Mouse (Mus musculus): ENCODE measurements around the gene Pus10. TPM values are rescaled to one million over a fixed set of nuclear protein-coding genes. Genes with fewer than 3 reads are reported as not detected.
A peak's percentile ranks its signal among the peaks of the same experiment; 100 is the strongest.

Gene Pus10
- polyA plus RNA-seq, 1 experiment from 2014 or later = 11.9 TPM

DNA sequence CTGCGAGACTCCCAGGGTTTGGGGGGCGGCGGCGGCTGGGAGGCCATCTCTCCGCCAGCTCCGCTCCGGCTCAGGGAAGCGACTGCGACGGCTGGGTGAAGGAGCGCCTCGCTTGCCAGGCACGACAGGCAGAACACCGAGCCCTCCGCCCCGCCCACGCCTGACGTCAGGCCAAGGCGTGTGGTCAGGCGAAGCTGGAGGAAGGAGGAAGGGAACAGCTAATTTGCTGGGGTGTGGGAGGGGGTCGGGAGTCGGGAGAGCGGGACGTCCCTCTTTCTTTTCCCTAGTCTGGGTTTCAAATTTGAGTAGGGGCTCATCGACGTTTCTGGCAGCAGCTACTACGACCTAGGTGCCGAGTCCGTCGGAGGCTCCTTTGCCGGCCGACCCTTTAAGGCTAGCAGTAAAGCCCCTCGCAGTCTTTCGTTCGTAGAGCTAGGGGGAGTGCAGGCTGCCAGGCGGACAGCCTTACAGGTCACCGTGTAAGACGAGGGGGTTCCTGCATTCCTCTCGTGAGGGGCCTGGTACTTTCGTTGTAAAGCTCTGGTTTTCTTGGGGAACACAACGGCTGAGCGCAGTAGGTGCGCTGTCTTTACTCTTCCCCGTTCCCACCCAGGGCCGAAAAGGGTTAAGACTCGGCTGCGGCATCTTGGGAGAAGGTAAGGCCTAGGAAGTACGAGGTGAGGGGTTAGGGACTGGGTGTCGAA is 476 bp downstream of the Pus10 start, which contains the start of gene Pex13:
Pex13 (minus strand) TSS at position 162 of the 704 bp plus-strand sequence.
- WGBS (ENCODE audit: insufficient replicate concordance) = under 1% methylated on average over 49 of the region's 49 CpGs
- Histone ChIP-seq H3K4me3 (replicated peaks) (peak within 1 kb of the TSS; percentile 95), H3K27me3 (no peaks in the 10 kb centered on the region), H3K27ac (replicated peaks) (peak within 1 kb of the TSS; percentile 90), H3K36me3 (replicated peaks) (no peaks in the 10 kb centered on the region), H3K4me1 (replicated peaks) (peaks cover 13% of the 10 kb centered on the region), H3K9ac (peak within 1 kb of the TSS; percentile 95), H3K9me3 (replicated peaks) (no peaks in the 10 kb centered on the region), H3K4me2 (peak within 1 kb of the TSS; percentile 86)
- peak; percentile 95 for ATAC-seq (ENCODE audit: insufficient read depth)

DNA sequence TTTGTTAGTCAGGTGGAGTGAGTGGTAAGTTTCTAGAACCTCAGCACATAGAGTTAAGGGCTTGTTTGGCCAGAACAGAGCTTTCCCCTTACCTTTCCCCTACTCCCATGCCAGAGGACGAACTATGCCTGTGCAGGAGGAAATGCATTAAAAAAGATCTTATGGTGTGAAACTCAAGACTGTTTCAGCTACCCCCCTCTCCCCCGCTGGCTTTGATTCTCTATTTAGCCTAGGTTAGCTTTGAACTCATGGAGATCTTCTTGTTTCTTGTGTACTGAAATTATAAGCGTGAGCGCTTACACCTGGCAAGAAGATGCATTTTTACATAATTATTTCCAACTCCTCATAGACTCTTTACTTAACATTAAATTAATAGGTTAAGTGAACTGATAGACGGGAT is 1.1 kb downstream of the Pus10 start:
- Histone ChIP-seq H3K9me3 (replicated peaks) (no peaks in the 10 kb centered on the region), H3K4me3 (replicated peaks) (peak overlapping the region; percentile 95), H3K4me1 (replicated peaks) (peaks cover 13% of the 10 kb centered on the region), H3K36me3 (replicated peaks) (no peaks in the 10 kb centered on the region), H3K27me3 (no peaks in the 10 kb centered on the region), H3K4me2 (peak overlapping the region; percentile 86), H3K9ac (peak overlapping the region; percentile 95), H3K27ac (replicated peaks) (peak overlapping the region; percentile 90)
- WGBS (ENCODE audit: insufficient replicate concordance) = 6% methylated on average over 5 of the region's 5 CpGs
- no peak for ATAC-seq (ENCODE audit: insufficient read depth)

DNA sequence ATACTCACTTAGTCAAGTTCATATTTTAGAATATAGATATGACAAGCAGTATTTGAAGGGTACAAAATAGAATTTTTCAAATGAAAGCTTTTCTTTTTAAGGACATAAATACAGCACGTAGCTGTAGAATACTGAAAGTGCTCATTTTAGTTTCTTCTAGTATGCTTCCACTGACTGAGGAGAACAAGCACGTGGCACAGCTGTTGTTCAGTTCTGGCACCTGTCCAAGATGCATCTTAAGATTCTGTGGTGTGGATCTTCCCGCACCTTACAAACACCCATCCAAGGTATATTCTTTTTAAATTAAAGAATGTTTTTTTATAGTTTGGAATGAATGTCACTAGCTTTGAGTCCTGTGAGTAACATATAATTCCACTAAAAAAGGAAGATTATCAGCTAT is 1.7 kb downstream of the Pus10 start:
- peak overlapping the region; percentile 95; the same call in 1 of the 2 replicates for H3K9ac ChIP-seq
- H3K36me3 ChIP-seq (replicated peaks) = no peaks in the 10 kb centered on the region
- peak overlapping the region; percentile 95 for H3K4me3 ChIP-seq (replicated peaks)
- WGBS (ENCODE audit: insufficient replicate concordance) = 24% methylated on average over 3 of the region's 3 CpGs
- H3K4me2 ChIP-seq = peak overlapping the region; percentile 86
- H3K9me3 ChIP-seq (replicated peaks) = no peaks in the 10 kb centered on the region
- H3K4me1 ChIP-seq (replicated peaks) = peaks cover 13% of the 10 kb centered on the region
- H3K27me3 ChIP-seq = no peaks in the 10 kb centered on the region
- H3K27ac ChIP-seq (replicated peaks) = no peak overlapping the region
- ATAC-seq (ENCODE audit: insufficient read depth) = no peak

- ATAC-seq (ENCODE audit: insufficient read depth) = no peak
- WGBS (ENCODE audit: insufficient replicate concordance) = 75% methylated on average over 4 of the region's 4 CpGs
Measured at GRCm38 (mm10) chr11:23672256-23672749, 6.8 kb downstream of the Pus10 start.

GRCm38 (mm10) chr11:23676100-23676499 is 10.6 kb downstream of the Pus10 start:
- Histone ChIP-seq H3K27me3 (no peaks in the 10 kb centered on the region), H3K9me3 (replicated peaks) (no peaks in the 10 kb centered on the region), H3K4me2 (no peak overlapping the region), H3K4me3 (replicated peaks) (no peak overlapping the region), H3K27ac (replicated peaks) (no peak overlapping the region), H3K4me1 (replicated peaks) (no peaks in the 10 kb centered on the region), H3K9ac (no peak overlapping the region), H3K36me3 (replicated peaks) (peaks cover 36% of the 10 kb centered on the region)
- ATAC-seq (ENCODE audit: insufficient read depth) = no peak
- 79% methylated on average over 5 of the region's 5 CpGs for WGBS (ENCODE audit: insufficient replicate concordance)

More at GRCm38 (mm10) chr11:23672256-23672749, 6.8 kb downstream of the Pus10 start:
- Histone ChIP-seq H3K36me3 (replicated peaks) (peaks cover 21% of the 10 kb centered on the region), H3K9me3 (replicated peaks) (no peaks in the 10 kb centered on the region), H3K27me3 (no peaks in the 10 kb centered on the region), H3K4me2 (no peak overlapping the region), H3K4me1 (replicated peaks) (no peaks in the 10 kb centered on the region), H3K4me3 (replicated peaks) (no peak overlapping the region), H3K27ac (replicated peaks) (no peak overlapping the region), H3K9ac (no peak overlapping the region)

DNA sequence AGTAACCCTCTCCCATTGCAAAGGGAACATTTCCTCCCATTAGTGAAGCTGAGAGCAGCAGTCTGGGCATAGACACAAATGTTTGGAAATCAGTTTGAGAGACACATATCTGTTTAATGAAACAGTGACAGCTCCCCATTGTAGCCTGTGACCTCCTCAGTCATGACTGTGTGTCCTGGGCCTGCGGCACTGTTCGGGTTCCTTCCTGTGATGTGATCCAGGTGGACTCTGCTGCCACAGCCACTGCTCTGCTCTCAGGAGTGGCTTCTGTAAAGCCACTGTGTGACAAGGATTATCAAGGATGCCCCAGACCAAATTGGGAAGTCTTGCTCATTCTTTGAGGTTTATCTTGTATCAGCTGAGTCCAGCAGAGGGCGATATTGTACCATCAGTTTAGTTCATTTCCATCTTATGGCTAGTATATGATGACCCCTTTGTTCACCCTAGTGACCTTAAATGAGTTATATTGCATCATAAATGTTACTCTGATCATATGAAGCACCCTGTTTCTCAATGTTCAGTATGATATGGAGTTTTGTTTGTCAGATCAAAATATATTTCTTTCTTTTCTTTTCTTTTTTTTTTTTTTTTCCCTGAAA is 13.7 kb downstream of the Pus10 start:
- Histone ChIP-seq H3K27ac (replicated peaks) (no peak overlapping the region), H3K4me2 (no peak overlapping the region), H3K4me1 (replicated peaks) (no peaks in the 10 kb centered on the region), H3K9ac (no peak overlapping the region), H3K36me3 (replicated peaks) (peaks cover 50% of the 10 kb centered on the region), H3K9me3 (replicated peaks) (no peaks in the 10 kb centered on the region), H3K4me3 (replicated peaks) (no peak overlapping the region), H3K27me3 (no peaks in the 10 kb centered on the region)
- no peak; the same call in 1 of the 2 replicates for ATAC-seq (ENCODE audit: insufficient read depth)
- 49% methylated on average over 3 of the region's 3 CpGs for WGBS (ENCODE audit: insufficient replicate concordance)

- WGBS (ENCODE audit: insufficient replicate concordance) = 84% methylated on average over 6 of the region's 6 CpGs
- no peak for ATAC-seq (ENCODE audit: insufficient read depth)
- Histone ChIP-seq H3K4me2 (no peak overlapping the region), H3K4me1 (replicated peaks) (no peaks in the 10 kb centered on the region), H3K27ac (replicated peaks) (no peak overlapping the region), H3K27me3 (no peaks in the 10 kb centered on the region), H3K9me3 (replicated peaks) (no peaks in the 10 kb centered on the region), H3K36me3 (replicated peaks) (peaks cover 48% of the 10 kb centered on the region), H3K4me3 (replicated peaks) (no peak overlapping the region), H3K9ac (no peak overlapping the region)
Measured at GRCm38 (mm10) chr11:23680435-23680950, 15.0 kb downstream of the Pus10 start.

DNA sequence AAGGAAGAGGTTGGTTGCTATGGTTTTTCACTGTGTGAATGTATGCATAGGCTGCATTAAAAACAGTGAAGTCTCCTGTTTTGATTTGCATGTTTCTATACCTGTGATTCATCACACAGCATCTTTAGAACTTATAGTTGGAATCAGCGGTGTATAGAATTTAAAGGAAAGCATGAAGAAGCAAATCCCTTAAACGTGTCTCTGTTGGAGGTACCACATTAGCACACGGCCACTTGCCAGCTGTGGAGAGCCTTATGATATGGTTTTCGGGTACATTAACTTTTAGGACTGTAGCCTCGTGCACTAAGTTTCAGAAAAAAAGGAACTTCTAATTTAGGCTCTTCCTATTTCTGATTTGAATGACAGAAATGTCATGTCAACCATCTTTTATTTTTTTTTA is 17.1 kb downstream of the Pus10 start:
- no peak for ATAC-seq (ENCODE audit: insufficient read depth)

DNA sequence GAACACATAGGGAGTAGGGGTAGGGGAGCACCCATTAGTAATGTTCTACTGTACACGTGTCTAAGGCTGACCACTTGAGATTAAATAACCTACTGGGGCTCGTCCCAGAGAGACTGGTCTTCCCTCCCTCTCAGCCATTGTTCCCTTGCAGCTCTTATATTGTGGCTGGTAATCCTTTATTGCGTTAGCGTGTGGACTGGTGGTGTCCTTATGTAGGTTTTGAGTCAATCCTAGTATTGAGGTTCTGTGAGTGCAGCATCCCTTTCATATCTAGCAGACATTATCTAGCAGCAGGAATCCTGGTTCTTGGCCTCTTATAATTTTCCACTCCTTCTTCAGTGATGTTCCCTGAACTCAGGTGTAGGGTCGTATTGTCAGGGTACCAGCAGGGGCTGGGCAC is 21.2 kb downstream of the Pus10 start:
- H3K36me3 ChIP-seq (replicated peaks) = peaks cover 22% of the 10 kb centered on the region
- H3K4me3 ChIP-seq (replicated peaks) = no peak overlapping the region
- 75% methylated on average over 5 of the region's 5 CpGs for WGBS (ENCODE audit: insufficient replicate concordance)
- H3K4me1 ChIP-seq (replicated peaks) = no peaks in the 10 kb centered on the region
- no peak for ATAC-seq (ENCODE audit: insufficient read depth)
- H3K27ac ChIP-seq (replicated peaks) = no peak overlapping the region
- H3K27me3 ChIP-seq = no peaks in the 10 kb centered on the region
- no peak overlapping the region for H3K9ac ChIP-seq
- no peak overlapping the region for H3K4me2 ChIP-seq
- no peaks in the 10 kb centered on the region for H3K9me3 ChIP-seq (replicated peaks)

More for the DNA sequence above, 17.1 kb downstream of the Pus10 start:
- Histone ChIP-seq H3K4me1 (replicated peaks) (no peaks in the 10 kb centered on the region), H3K4me2 (no peak overlapping the region), H3K4me3 (replicated peaks) (no peak overlapping the region), H3K27ac (replicated peaks) (no peak overlapping the region), H3K36me3 (replicated peaks) (peaks cover 36% of the 10 kb centered on the region), H3K9me3 (replicated peaks) (no peaks in the 10 kb centered on the region), H3K27me3 (no peaks in the 10 kb centered on the region), H3K9ac (no peak overlapping the region)
- WGBS (ENCODE audit: insufficient replicate concordance) = 61% methylated on average over 5 of the region's 5 CpGs

GRCm38 (mm10) chr11:23688060-23688459 is 22.6 kb downstream of the Pus10 start:
- 86% methylated on average over 1 of the region's 1 CpGs for WGBS (ENCODE audit: insufficient replicate concordance)
- H3K27ac ChIP-seq (replicated peaks) = no peak overlapping the region
- H3K4me2 ChIP-seq = no peak overlapping the region
- H3K9ac ChIP-seq = no peak overlapping the region
- no peak for ATAC-seq (ENCODE audit: insufficient read depth)
- no peaks in the 10 kb centered on the region for H3K9me3 ChIP-seq (replicated peaks)
- H3K27me3 ChIP-seq = no peaks in the 10 kb centered on the region
- 0 out of 2 replicates have a peak, but pooled peaks cover under 1% of the 10 kb centered on the region for H3K4me1 ChIP-seq (replicated peaks)
- H3K36me3 ChIP-seq (replicated peaks) = peaks cover 13% of the 10 kb centered on the region
- no peak overlapping the region for H3K4me3 ChIP-seq (replicated peaks)

DNA sequence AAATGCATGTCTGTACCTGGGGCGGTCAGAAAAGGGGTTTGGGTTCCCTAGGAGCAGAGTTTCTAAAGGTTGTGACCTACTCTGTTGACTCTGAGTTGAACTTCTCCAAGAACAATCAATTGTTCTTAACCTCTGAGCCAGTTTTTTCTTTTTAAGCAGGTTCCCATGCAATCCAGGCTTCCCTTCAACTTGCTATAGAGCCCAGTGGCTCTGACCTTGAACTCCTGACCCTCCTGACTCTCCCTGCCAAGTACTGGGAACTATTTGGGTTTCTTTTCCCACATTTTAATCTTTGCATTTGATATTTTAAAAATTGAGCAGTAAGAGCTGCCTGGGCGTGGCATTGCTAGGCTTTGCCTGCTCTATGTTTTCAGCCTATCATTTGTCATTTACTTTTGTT is 27.8 kb downstream of the Pus10 start:
- WGBS (ENCODE audit: insufficient replicate concordance) = 62% methylated on average over 2 of the region's 2 CpGs
- peaks cover 4% of the 10 kb centered on the region; the same call in 1 of the 2 replicates for H3K36me3 ChIP-seq (replicated peaks)
- H3K27me3 ChIP-seq = no peaks in the 10 kb centered on the region
- no peak overlapping the region for H3K4me3 ChIP-seq (replicated peaks)
- H3K9ac ChIP-seq = no peak overlapping the region
- no peaks in the 10 kb centered on the region for H3K9me3 ChIP-seq (replicated peaks)
- no peak for ATAC-seq (ENCODE audit: insufficient read depth)
- no peak overlapping the region for H3K27ac ChIP-seq (replicated peaks)
- 0 out of 2 replicates have a peak, but pooled peaks cover 4% of the 10 kb centered on the region for H3K4me1 ChIP-seq (replicated peaks)
- H3K4me2 ChIP-seq = no peak overlapping the region

Data from liver, embryonic 15.5 days (tissue).